Mouse (Mus musculus) hindbrain, embryonic 15.5 days (tissue): ENCODE results near the gene Slc17a4. TPM values are rescaled to one million over a fixed set of nuclear protein-coding genes. Genes with fewer than 3 reads are reported as not detected.
A peak's percentile ranks its signal among the peaks of the same experiment; 100 is the strongest.

Experiments
- ATAC-seq: fragments of 200-750 bp; cut with Nextera tagmentation; 2 replicates; pipeline ENCODE4 v1.8.0; 2017; ENCODE audit warnings: low read depth, moderate number of reproducible peaks, moderate TSS enrichment; ENCODE audit not compliant: low FRiP score
- H3K27ac ChIP-seq: fragments of 300-500 bp; sonication (generic); replicated peaks from 2 replicates; pipeline ENCODE4 v1.5.1; 2015; ENCODE audit warnings: mild to moderate bottlenecking, inconsistent platforms
- H3K27me3 ChIP-seq: fragments of 300-500 bp; sonication (generic); 2 replicates; pipeline ENCODE4 v1.6.1; 2015; ENCODE audit warnings: control low read depth, inconsistent platforms
- H3K36me3 ChIP-seq: fragments of 300-500 bp; sonication (generic); 2 replicates; pipeline ENCODE4 v1.6.1; 2015; ENCODE audit warnings: control low read depth, inconsistent platforms
- H3K4me1 ChIP-seq: fragments of 300-500 bp; sonication (generic); replicated peaks from 2 replicates; pipeline ENCODE4 v1.6.1; 2015; ENCODE audit warnings: control low read depth, inconsistent platforms
- H3K4me2 ChIP-seq: fragments of 300-500 bp; sonication (generic); 2 replicates; pipeline ENCODE4 v1.6.1; 2015; ENCODE audit warnings: moderate library complexity, mild to moderate bottlenecking, inconsistent platforms
- H3K4me3 ChIP-seq: fragments of 300-500 bp; sonication (generic); 2 replicates; pipeline ENCODE4 v1.5.1; 2015; ENCODE audit warnings: mild to moderate bottlenecking, inconsistent platforms
- H3K9ac ChIP-seq: fragments of 300-500 bp; sonication (generic); 2 replicates; pipeline ENCODE4 v1.6.1; 2015; ENCODE audit warnings: inconsistent platforms
- H3K9me3 ChIP-seq: fragments of 300-500 bp; sonication (generic); 2 replicates; pipeline ENCODE4 v1.6.1; 2016; ENCODE audit warnings: control low read depth, inconsistent platforms
- WGBS: fragments of 180-500 bp; shearing (Covaris S2); methylation state at CpG from one replicate; pipeline ENCODE4 v1.1.7; 2015; 5-methylcytosine and 5-hydroxymethylcytosine counted together
- polyA plus RNA-seq: library from polyadenylated mRNA; unstranded; fragments of >200 nt; fragmentation: Nextera tagmentation; extraction: Ambion mirVana; gene quantifications from 2 replicates; pipeline ENCODE4 v1.2.1, GENCODE M21; 2015

Gene Slc17a4
- not detected in 2 replicates for polyA plus RNA-seq

DNA sequence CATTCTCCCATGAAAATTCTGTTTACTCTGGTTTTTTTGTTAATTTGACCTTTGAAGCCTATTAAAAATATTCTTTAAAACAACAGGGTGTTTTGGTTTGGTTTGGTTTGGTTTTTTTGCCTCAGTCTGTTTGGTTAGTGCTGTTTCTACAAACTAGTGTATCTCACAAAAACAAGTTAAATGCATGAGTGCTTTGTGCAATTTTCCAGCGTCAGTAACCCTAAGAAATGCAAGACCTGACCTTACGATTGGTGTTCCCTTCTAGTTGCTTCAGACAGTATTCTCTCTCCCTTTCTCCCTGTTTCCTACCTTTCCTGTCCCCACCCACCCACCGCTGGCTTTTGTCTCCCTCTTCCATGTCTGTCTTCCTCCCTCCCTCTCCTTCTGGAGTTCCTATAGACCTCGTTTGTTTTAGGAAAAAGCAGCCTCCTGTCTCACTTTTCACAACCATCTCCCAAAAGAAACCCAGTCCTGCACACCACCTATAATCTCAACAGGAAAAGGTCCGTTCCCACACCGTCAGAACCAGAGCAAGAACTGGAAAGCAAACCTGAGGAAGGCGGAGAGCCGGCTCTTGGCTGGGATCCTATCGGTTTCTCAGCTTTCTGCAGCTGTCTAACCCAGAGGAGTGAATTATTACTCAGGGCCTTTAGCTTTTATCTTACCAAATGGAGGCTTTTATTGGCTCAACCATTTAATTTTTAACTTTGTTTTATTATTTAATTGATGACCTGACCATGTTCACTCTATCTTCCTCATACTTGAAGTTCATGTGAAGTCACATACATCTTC lies at the start of gene Slc17a4:
Gene Slc17a4 (minus strand): TSS at position 634 of the 792 bp plus-strand sequence.
- Histone ChIP-seq H3K9ac (no peak within 1 kb of the TSS), H3K36me3 (no peaks in the 10 kb centered on the region), H3K4me3 (no peak within 1 kb of the TSS), H3K9me3 (no peaks in the 10 kb centered on the region), H3K4me2 (no peak within 1 kb of the TSS), H3K27ac (no peak within 1 kb of the TSS), H3K27me3 (no peaks in the 10 kb centered on the region), H3K4me1 (no peaks in the 10 kb centered on the region)
- no peak for ATAC-seq
- 77% methylated on average over 9 of the region's 9 CpGs for WGBS

DNA sequence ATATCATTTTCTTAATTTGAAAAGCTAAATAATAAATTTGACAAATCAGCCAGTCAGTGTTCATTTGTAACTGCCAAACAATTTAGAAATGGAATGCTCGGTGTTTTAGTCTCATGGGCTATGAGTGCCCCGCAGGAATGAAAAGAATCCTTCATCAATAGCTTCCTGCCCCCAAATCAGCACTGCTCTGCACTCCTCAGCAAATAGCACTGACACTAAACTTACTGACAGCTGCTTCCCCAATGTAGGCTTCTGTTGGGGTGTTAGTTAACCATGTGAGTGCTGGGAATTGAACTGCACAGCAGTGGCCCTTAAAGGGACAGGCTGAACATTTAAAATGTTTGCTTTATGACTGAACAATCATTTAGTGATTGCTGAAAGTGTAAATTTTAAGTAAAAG lies 45.0 kb upstream of the Slc17a4 start:
- Histone ChIP-seq H3K4me1 (peaks cover 3% of the 10 kb centered on the region; the same call in 1 of the 2 replicates), H3K9me3 (no peaks in the 10 kb centered on the region), H3K27ac (no peak overlapping the region), H3K4me2 (no peak overlapping the region), H3K27me3 (no peaks in the 10 kb centered on the region), H3K36me3 (no peaks in the 10 kb centered on the region), H3K4me3 (no peak overlapping the region), H3K9ac (no peak overlapping the region)
- 26% methylated on average over 2 of the region's 2 CpGs for WGBS
- no peak for ATAC-seq

DNA sequence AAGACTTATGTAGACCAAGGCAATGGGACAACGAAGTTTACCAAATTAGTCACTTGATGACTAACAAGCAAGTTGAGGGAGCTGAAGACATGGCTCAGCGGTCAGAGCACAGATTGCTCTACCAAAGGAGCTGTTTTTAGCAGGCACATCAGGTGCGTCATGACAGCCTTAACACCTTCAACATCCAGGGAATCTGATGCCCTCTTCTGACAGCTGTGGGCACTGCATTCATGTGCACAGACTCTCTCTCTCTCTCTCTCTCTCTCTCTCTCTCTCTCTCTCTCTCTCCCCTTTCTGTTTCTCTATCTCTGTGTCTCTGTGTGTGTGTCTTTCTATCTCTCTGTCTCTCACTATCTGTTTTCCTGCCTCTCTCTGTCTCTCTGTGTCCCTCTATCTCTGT lies 36.1 kb upstream of the Slc17a4 start:
- Histone ChIP-seq H3K4me1 (peaks cover 5% of the 10 kb centered on the region; the same call in 1 of the 2 replicates), H3K4me3 (no peak overlapping the region), H3K27ac (no peak overlapping the region), H3K9ac (no peak overlapping the region), H3K36me3 (no peaks in the 10 kb centered on the region), H3K4me2 (no peak overlapping the region), H3K27me3 (no peaks in the 10 kb centered on the region), H3K9me3 (no peaks in the 10 kb centered on the region)
- WGBS: 73% methylated on average over 3 of the region's 3 CpGs
- ATAC-seq: no peak

DNA sequence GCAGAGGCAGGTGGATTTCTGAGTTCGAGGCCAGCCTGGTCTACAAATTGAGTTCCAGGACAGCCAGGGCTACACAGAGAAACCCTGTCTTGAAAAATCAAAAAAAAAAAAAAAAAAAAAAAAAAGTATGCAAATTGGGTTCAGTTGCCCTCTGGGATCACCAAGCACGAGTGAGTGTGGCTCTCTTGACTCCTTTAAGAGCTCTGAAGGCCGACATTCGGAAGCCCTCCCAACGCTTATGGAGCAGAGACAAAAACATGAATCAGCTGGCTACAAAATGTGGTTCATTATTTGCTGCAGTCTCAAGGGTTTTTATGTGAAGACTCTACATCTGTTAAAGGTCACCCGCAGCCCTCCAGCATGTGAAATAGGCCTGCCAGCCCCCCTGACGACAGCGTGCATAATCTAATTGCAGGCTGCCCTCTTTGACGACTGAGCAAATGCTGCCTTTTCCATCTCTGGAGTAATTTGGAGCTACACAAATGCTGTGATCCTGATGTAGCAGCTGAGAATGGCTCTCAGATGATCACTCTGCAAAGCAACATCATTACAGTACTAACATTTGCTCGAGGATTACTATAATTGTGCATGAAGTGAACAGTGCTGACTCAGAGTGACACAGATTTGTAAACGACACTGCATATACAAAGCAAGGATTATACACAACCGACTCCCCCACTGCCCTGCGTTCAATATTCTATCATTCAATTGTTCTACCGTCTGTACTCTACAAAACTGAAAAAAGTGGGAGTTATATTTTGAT lies 34.9 kb upstream of the Slc17a4 start:
- no peak overlapping the region for H3K4me3 ChIP-seq
- no peaks in the 10 kb centered on the region for H3K27me3 ChIP-seq
- H3K27ac ChIP-seq: 0 out of 2 replicates have a peak overlapping the region, but pooled peaks have one; percentile 12
- H3K9ac ChIP-seq: no peak overlapping the region
- no peaks in the 10 kb centered on the region for H3K36me3 ChIP-seq
- ATAC-seq: peak; percentile 81; the same call in 1 of the 2 replicates
- WGBS: 26% methylated on average over 14 of the region's 14 CpGs
- H3K9me3 ChIP-seq: no peaks in the 10 kb centered on the region
- no peak overlapping the region for H3K4me2 ChIP-seq
- peaks cover 5% of the 10 kb centered on the region; the same call in 1 of the 2 replicates for H3K4me1 ChIP-seq

DNA sequence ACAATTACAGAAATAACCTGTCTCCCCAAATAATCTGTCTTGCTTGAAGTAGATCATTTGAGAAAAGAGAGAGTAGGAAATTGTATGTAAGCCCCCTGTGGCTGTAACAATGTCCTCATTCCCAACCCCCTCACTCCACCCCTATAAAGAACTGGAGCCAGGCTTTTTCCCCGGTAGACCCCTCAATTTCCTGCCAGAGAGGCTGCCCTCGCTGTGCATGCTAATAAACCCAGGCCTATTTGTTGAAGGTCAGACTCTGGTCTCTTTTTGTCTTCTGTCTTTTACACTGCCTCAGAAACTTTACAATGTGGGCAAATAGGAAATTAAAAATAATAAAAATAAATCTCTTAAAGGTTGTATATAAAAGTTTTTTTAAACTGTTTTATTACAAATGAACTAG lies 31.4 kb upstream of the Slc17a4 start:
- peaks cover 5% of the 10 kb centered on the region; the same call in 1 of the 2 replicates for H3K4me1 ChIP-seq
- no peak overlapping the region for H3K27ac ChIP-seq
- H3K4me3 ChIP-seq: no peak overlapping the region
- H3K36me3 ChIP-seq: no peaks in the 10 kb centered on the region
- H3K9ac ChIP-seq: no peak overlapping the region
- no peaks in the 10 kb centered on the region for H3K9me3 ChIP-seq
- 20% methylated on average over 2 of the region's 2 CpGs for WGBS
- no peak for ATAC-seq
- H3K4me2 ChIP-seq: no peak overlapping the region
- no peaks in the 10 kb centered on the region for H3K27me3 ChIP-seq

DNA sequence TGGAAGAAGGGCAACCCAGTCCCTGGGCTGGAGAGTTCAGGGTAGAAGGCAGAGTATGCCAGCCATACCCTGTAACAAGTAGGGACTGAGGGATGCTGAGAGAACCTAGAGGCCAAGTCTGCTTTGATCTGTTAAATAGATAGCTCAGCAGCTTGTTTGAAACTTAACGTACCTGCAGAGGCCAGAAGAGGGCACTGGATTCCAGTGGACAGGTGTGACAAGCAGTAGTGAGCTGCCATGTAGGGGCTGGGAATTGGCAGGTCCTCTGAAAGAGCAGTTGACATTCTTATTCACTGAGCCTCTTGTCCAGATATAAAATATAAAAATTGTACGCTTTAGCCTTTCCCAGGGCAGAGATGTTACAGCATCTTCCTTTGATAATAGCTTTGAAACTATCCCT lies 28.1 kb upstream of the Slc17a4 start:
- H3K9me3 ChIP-seq: no peaks in the 10 kb centered on the region

DNA sequence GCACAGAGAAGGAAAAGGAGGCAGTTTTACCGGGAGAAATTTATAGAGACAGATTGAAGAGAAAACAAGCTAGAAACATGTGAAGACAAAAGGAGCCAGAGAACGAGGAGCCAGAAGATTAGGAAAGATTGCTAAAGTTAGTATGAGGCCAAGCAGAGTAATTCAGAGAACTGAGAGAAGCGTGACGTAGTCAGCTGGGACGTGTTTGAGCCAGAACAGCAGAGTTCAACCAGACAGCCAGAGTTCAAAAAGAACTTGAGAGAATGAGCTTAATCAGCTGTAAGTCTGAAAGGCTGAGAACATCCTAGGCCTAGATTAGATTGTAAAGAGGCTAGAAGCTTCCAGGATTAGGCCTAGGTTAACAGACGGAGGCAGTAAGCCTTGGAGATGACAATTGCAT lies 25.5 kb upstream of the Slc17a4 start:
- Histone ChIP-seq H3K9me3 (no peaks in the 10 kb centered on the region), H3K27me3 (no peaks in the 10 kb centered on the region), H3K4me1 (no peaks in the 10 kb centered on the region), H3K4me3 (no peak overlapping the region), H3K9ac (no peak overlapping the region), H3K36me3 (no peaks in the 10 kb centered on the region), H3K27ac (no peak overlapping the region), H3K4me2 (no peak overlapping the region)
- WGBS: 66% methylated on average over 6 of the region's 6 CpGs
- ATAC-seq: no peak

More for the DNA sequence above, 28.1 kb upstream of the Slc17a4 start:
- Histone ChIP-seq H3K9ac (no peak overlapping the region), H3K27ac (no peak overlapping the region), H3K4me2 (no peak overlapping the region), H3K36me3 (no peaks in the 10 kb centered on the region), H3K4me3 (no peak overlapping the region), H3K4me1 (no peaks in the 10 kb centered on the region), H3K27me3 (no peaks in the 10 kb centered on the region)
- ATAC-seq: no peak
- WGBS: 64% methylated on average over 2 of the region's 2 CpGs

DNA sequence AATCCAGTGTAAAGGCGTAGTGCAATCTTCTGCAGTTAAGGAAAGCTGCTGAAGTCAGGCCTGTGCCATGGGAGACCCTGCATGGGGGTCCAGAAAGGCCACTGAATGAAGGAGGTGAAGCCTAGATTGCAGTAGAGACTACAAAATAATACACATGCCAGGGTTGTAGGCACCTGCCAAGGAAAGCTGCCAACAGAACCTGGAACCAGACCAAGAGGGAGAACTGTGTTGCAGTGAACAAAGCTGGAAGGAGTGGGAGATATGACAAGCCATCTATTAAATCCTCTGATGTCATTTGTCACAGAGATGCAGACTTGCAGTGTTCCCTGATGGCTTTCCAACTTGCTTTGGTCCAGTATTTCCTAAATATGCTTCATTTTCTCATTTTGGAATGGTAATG lies 23.9 kb upstream of the Slc17a4 start:
- no peak overlapping the region for H3K9ac ChIP-seq
- no peak overlapping the region for H3K27ac ChIP-seq
- no peaks in the 10 kb centered on the region for H3K4me1 ChIP-seq
- H3K27me3 ChIP-seq: no peaks in the 10 kb centered on the region
- no peaks in the 10 kb centered on the region for H3K36me3 ChIP-seq
- no peak for ATAC-seq
- no peak overlapping the region for H3K4me3 ChIP-seq
- H3K9me3 ChIP-seq: no peaks in the 10 kb centered on the region
- H3K4me2 ChIP-seq: no peak overlapping the region
- WGBS: 82% methylated on average over 1 of the region's 1 CpGs

DNA sequence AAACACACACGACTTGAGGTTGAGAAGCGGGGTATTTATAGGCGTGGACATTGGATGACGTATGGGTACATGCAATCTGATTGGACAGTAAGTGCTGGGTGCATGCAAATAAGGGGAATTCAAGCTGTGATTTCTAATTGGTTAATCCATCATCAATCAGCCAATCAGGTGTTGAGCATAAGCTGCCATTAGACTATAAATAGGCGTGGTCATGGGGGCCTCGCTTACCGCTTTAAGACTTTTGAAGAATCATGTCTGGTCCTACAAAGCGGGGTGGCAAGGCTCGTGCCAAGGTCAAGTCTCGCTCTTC lies 19.4 kb upstream of the Slc17a4 start, which contains the start of gene Hist1h2aa:
Gene Hist1h2aa (plus strand): TSS at position 252 of the 310 bp plus-strand sequence.
- H3K27me3 ChIP-seq: no peaks in the 10 kb centered on the region
- ATAC-seq: no peak
- no peak within 1 kb of the TSS for H3K4me2 ChIP-seq
- no peak within 1 kb of the TSS for H3K9ac ChIP-seq
- no peaks in the 10 kb centered on the region for H3K36me3 ChIP-seq
- no peak within 1 kb of the TSS for H3K27ac ChIP-seq
- 91% methylated on average over 10 of the region's 10 CpGs for WGBS
- no peaks in the 10 kb centered on the region for H3K4me1 ChIP-seq
- H3K4me3 ChIP-seq: no peak within 1 kb of the TSS
- no peaks in the 10 kb centered on the region for H3K9me3 ChIP-seq

DNA sequence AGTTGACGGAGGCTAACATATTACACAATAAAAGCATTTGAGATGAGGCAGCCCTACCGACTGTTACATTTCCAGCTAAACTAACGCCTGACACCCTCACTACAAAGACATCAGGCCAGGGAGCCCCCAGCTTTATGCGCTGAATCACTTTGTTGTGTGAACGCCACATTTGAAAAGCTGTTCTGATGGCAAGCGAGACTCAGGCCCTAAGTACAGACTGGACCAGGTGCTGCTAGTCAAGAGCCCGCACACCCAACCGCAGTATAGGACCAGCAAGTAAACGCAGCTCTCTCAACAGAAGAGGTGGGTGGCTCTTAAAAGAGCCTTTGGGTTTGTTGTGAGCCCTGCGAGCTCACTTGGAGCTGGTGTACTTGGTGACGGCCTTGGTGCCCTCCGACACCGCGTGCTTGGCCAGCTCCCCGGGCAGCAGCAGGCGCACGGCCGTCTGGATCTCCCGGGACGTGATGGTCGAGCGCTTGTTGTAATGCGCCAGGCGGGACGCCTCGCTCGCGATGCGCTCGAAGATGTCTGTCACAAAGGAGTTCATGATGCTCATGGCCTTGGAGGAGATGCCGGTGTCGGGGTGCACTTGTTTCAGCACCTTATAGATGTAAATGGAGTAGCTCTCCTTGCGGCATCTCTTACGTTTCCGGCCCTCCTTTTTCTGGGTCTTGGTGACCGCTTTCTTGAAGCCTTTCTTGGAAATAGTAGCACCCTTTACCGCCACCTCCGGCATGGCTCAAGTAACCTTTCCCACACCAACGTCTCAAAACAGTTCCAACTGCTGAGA lies 18.8 kb upstream of the Slc17a4 start, which contains the start of gene Hist1h2ba:
Gene Hist1h2ba (minus strand): TSS at position 736 of the 790 bp plus-strand sequence.
- Histone ChIP-seq H3K4me3 (no peak within 1 kb of the TSS), H3K9me3 (no peaks in the 10 kb centered on the region), H3K27me3 (no peaks in the 10 kb centered on the region), H3K4me2 (no peak within 1 kb of the TSS), H3K27ac (no peak within 1 kb of the TSS), H3K9ac (no peak within 1 kb of the TSS), H3K4me1 (no peaks in the 10 kb centered on the region), H3K36me3 (no peaks in the 10 kb centered on the region)
- ATAC-seq: no peak
- 95% methylated on average over 39 of the region's 39 CpGs for WGBS

DNA sequence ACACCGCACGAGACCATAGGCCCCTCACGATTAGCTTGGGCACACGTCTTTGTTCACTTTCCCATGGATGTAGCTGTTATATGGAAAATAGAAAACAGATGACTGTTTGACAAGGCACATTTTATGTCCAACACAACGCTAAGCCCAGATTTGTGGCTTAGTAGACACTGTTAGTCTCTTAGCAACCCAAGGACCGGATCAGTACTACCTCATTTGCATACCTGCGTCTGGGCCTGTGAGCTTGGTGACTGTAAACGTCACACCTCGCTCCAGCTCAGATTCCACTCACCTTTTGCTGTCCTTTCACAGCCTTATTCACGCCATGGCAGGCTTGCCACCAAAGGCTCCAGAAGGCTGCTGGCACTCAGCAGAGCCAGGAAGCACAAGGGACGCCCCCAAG lies 16.1 kb upstream of the Slc17a4 start:
- Histone ChIP-seq H3K4me2 (no peak overlapping the region), H3K27ac (no peak overlapping the region), H3K9ac (no peak overlapping the region), H3K36me3 (no peaks in the 10 kb centered on the region), H3K27me3 (no peaks in the 10 kb centered on the region), H3K4me3 (no peak overlapping the region), H3K4me1 (no peaks in the 10 kb centered on the region), H3K9me3 (no peaks in the 10 kb centered on the region)
- 79% methylated on average over 11 of the region's 11 CpGs for WGBS
- no peak for ATAC-seq

DNA sequence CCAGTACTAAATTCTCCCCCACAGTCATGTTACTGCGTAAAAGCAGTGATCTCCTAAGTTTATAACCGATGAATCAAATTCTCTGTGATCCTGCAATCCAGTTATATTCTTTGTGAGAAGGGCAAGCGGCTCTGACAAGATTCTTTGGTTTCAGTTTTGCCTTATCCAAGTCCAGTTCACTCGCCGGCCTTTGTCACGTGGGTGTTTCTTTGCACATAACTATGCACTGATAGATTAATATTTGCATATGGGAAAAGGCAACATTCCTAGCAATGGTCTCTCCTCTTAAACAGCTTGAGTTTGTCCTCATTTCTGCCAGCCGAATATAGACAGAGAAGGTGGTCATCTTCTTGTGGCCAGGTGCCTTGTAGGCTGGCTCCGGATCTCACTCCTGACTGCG lies 15.7 kb upstream of the Slc17a4 start:
- Histone ChIP-seq H3K27me3 (no peaks in the 10 kb centered on the region), H3K4me1 (no peaks in the 10 kb centered on the region), H3K9me3 (no peaks in the 10 kb centered on the region), H3K36me3 (no peaks in the 10 kb centered on the region), H3K9ac (no peak overlapping the region), H3K4me3 (no peak overlapping the region), H3K27ac (no peak overlapping the region), H3K4me2 (no peak overlapping the region)
- no peak for ATAC-seq
- 93% methylated on average over 9 of the region's 9 CpGs for WGBS
